Mouse (Mus musculus) 416B (cell line): ENCODE data around the gene Cda.
A peak's percentile ranks its signal among the peaks of the same experiment; 100 is the strongest.

ENCODE experiments used
- DNase-seq: peaks from one replicate; pipeline ENCODE4 v3.0.0; 2011; ENCODE audit warnings: low read depth

The Cda gene

DNA sequence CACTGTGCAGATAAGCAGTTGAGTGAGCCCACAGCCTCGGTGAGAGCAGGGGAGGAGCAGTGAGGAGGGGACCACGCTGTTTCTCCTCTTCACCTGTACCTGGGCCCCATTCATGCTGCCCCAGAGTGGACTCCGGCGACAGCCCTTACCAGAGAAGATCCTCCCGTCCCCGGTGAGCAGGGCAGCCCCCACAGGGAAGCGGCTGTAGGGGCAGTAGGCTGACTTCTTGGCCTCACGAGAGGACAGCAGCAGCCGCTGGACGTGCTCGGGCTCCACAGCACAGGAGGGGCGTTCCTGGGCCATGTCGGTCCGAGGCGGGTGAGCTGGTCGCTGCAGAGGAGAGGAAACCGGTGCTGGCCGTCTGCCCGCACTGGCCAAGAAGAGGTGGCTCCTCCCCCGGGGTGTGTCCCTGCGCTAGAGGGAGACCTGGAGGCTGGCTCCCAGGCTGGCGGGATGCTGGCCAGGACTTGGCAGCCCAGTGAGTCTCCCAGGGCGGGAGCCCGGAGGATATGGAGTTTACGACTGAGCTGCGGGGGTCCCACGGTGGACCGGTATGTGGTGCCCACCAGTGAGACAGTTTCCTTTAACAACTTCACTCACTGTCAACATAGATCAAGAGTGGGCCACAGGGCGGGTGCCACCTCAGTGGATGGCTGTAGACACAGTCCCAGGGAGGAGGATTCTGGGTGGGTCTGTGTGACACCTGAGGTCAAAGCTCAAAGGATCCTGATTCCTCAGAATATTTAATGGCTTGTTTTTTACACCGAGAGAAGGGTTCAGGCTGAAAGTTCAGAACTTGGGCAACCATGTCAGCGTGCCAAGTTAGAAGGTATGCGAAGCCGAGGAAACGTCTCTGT is at the start of gene Cda:
Cda (minus strand) TSS at position 352 of the 857 bp plus-strand sequence.
- peak; percentile 88 for DNase-seq

DNA sequence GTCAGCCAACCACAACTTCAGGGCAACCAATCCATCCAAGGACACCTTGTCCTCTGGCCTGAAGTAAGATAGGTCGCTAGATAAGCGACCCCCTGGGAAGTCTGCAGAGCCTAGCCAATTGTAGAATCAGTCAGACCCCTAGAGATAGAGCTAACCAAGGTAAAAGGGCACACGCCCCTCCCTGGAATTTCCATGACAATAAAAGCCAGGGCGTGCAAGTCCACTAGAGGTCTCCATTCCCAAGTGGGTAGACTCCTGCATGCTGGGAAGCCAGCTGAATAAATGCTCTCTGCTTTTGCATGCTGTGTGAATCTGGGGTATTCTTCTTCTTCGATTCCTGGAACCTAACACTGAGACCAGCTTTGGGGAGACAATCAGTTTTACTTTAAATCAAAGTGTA is 48.6 kb upstream of the Cda start:
- no peak for DNase-seq

DNA sequence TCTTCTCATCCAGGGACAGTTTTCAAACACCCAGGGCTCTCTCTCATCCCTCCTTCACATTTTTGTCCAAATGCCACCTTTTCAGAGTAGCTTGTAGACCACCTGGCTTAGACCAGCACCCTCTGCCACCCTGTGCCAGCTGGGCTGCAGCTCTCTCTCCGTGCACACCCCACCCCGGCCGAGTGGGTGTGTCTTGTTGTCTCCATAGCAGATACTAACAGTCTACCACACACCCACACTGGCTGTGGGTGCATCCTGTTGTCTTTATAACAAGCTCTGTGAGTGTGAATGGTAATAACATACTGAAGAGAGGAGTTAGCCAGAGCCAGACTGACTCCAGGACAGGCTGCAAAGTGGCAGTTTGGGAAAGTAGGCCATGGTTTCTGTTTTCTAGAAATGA is 48.2 kb upstream of the Cda start:
- no peak for DNase-seq

DNA sequence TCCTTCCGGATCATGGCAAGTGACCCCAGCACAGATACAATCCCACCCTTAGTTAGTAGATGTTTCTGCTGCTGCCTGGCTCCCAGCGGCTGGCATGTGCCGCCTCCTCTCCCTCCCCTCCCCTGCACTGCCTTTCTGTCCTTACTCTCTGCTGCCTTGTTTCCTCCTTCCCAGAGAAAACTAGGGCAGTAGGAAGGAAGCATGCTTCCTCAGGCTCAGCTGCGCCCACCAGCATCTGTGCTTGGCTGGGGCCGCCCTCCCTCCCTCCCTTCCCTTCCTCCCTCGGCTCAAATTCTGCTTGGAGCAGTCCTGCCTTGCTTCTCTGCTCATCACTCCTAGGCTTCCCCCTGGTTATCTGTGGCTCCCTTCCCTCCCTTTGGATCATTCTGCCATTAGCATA is 46.9 kb upstream of the Cda start:
- no peak for DNase-seq

DNA sequence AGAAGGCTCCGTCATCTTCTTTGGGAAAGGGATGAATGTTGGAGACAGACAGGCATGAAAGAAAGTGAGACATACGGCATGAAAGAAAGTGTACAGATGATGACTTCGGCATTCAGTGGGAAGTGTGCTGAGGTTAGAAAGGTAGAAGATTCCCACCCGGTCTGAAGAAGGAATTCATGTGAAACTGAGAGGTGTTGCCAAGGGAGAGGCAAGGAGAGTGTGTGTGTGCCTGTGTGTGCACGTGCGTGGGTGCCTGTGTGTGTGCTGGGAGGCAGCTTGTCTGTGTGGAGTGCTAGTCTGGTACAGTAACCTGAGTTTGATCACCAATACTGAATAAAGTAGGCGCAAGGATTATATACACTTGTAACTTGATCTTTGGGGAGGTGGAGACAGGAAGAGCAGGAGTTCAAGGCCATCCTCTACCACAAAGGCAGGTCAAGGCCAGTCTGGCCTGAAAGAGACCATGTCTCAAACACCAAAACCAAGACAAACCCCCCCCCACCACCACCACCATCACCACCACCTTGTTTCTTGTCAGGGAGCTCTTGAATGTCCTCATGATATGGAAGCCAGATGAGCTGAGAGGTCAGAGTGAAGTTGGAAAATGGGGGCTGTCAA is 43.8 kb upstream of the Cda start:
- DNase-seq = peak; percentile 38

DNA sequence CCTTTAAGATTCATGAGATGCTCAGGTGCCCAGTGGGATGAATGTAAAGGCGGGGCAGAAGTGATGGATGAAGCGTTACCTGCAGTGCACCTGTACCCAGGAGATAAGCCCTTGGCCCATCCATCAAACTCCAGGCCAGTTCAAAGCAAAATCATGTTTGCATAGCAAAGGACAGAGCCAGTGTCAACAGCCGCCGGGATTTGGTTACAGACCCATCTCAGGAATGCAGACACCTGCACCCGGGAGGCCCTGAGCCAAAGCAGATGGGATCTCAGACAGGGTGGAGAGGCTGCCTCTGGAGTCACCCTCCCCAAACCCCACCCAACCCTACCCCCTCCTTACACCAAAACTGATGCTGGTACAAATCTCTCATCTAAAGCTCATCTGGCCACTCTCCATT is 43.2 kb upstream of the Cda start:
- DNase-seq = no peak

DNA sequence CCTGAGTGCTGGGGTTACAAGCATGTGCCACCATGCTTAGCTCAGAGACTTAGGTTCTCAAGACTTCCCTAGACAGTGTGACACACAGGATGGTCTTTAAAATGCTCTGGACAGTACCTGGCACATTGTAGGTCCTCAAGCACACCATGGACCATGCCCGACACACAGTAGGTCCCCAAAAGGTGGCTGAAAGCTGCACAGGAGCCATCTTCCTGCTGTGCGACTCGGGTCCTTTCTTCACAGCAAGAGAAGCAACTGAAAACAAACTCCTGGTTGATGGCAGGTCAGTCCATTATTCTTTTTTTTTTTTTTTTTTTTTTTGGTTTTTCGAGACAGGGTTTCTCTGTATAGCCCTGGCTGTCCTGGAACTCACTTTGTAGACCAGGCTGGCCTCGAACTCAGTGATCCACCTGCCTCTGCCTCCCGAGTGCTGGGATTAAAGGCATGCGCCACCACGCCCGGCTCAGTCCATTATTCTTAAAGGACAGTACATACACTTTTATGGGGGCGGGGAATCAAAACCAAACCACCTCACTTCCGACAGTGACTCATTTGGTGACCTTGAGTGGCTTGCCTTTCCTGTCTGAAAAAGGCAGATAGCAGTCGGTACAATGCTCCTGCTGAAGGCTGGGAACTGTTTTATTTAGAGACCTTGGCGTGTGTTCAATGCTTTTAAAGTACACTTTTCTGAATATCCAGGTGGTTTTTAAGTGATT is 39.8 kb upstream of the Cda start:
- peak; percentile 98 for DNase-seq

DNA sequence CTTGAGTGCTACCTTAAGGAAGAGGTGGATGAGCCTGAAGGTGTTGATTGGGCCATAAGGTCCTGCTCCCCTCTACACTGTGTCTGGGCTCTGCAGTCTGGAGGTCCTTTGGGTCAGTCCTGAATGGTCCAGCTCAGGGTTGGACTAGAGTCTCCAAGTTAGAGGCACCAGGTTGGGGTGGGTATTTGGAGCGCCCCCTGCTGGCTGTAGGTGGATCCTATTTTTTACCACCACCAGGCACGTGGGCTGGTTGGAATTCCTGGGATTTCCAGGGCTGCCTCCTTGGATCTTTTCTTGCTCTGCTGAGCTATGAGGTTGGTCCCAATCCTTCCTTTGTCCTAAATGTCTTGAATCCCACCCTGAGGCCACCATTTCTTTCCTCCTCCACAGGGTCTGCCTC is 37.0 kb upstream of the Cda start:
- peak; percentile 46 for DNase-seq

DNA sequence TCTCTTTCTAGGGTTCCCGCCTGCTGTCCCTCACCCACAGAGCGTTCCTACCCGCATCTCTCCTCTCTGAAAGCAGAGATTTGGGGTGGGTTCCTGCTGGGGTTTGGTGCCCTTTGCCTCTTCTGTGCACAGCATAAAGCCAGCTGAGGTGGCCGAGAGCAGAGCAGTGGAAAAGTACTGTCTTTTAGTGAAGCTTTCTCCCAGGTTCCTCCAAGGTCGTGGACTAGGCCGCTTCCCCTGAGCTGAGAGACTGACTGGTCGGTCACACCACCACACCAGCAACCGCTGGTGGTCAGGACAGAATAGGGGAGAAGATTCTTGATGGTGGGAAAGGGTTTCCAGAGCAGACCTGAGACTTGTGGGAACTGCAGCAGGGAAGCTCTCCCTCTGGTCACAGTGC is 28.9 kb upstream of the Cda start:
- peak; percentile 19 for DNase-seq

DNA sequence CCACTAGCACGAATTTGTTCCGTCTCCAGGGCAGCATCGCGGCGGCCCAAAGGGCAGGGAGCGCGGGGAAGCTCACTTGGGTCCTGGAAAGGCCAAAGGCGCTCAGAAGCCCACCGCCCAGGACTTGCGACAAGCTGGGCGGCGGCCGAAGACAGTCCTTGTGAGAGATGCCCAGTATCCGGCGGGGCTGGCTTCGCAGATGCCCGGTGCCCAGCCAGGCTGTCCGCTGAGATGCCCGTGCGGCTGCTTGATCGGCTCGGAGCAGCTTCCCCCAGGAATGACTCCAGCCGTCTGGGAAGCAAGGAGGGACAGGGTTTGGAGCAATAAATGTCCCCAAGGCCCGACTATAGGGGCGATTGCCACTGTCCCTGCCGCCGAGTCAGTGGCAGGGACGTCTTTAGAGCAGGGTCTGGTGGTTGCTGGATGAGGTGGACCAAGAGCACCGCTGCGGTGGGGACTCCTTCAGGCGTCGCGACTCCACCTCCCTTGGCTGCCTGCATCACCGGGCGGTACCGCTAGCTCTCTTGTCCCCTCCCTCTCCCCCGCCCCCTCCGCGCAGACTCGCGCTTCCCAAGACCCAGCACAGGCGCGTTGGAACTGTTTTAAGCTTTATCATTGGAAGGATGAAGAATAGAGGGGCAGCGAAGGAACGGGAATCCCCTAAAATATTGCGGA is 28.3 kb upstream of the Cda start, which contains the start of gene Fam43b:
Fam43b (minus strand) TSS at position 558 of the 675 bp plus-strand sequence.
- peak; percentile 58 for DNase-seq

DNA sequence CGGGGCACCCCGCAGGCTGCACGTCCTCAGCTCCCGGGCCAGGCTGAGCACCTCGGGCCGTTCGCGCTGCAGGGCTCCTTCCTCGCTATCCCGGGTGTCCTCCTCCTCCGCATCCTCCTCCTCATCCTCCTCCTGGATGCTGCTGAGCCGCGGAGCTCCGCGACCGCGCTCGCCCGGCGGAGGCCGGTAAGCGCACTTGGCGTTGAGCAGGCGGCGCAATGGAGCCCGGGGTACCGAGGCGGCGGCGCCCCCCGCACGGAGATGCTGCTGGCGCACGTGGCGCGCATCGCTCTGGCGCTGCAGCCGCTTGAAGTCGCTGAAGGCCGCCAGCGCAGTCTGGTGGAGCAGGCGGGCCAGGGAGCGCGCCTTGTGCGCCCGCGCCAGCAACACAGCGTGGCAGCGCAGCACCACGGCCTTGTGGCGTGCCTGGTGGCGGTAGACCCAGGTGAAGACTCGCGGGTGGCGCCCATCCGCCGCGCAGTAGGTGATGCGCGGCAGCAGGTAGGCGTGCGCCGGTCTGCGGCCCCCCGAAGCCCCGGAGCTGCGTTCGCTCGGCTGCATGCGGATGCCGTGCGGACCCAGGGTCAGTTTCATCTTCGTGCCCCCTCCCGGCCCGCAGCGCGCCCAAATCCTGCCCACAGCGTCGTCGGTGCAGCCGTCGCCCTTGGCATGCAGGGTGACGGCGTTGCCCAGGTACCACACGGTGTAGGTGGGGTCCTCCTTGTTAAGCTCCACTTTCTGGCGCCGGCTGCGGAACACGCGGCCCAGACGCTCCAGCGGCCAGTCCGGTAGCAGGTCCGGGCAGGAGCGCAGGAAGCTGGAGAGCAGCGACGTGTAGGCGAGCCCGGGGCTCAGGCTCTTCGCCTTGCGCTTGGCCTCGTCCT is 27.5 kb upstream of the Cda start:
- no peak for DNase-seq

DNA sequence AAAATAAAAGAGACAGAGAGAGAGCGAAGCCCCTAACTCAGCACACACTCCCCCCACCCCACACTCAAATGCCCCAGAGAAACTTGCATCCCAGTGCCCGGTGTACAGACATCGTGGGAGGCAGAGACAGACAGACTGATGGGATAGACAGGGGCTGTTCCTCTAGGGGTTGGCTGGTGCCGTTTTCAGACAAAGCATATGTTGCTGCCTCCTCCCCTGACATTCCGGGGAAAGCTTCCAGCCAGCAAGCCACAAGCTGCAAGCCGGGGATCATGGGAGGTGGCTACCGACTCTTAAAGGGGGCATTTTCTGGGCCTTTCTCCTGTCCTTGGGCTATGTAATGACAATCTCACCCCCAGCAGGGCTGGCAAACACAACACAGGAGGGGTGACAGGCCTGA is 25.9 kb upstream of the Cda start:
- no peak for DNase-seq

DNA sequence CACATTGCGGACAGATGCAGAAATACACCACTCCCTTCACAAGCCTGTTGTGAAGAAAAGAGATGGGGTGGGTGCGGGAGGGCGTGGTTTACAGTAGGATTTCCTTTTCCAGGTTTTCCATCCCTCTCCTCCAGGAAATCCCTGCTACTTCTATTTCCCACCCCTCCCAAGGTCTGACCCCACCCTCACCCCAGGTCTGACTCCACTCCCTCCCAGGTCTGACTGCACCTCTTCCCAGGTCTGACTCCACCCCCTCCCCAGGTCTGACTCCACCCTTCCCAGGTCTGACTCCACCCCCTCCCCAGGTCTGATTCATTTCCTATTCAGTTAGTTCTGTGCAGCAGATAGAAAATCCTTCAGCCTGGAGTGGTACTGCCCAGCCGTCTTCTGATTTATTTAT is 16.0 kb upstream of the Cda start:
- peak; percentile 28 for DNase-seq

DNA sequence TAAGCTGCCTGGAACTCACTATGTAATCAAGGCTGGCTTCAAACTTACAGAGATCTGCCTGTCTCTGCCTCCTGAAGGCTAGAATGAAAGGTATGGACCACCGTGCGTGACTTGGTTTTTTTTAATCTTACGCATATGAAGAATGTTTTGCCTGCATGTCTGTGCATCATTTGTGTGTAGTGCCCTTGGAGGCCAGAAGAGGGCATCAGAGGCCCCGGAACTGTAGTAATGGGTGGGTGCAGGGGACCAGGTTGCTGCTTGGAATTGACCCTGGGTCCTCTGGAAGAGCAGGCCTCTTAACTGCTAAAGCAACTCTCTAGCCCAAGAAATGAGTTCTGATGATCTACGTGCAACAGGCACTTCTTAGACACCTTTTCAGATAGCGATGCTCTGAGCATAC is 14.7 kb upstream of the Cda start:
- peak; percentile 55 for DNase-seq

DNA sequence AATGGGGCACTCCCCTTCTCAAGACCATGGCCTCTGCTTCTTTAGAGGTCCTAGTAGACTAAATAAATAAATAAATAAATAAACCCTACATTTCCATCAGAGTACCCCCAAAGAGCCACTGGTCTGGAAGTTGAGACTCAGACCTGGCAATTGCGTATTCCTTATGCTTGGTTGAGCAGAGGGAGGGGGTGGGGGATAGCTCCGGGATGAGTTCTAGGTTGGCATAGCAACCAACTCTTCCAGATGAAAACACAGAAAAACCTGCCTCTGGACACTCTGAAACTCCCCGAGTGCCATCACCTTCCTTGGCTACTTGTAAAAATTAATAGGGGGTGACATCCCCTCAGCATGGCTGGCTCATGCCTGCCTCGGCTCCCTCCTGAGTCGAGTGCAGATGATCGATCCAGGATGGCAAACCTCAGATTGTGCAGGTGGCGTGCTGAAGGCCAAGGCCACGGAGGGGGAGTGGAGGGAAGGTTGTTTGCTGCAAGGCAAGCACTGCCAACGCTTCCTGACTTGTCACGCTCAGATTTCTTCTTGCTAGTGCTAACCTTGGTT is 12.4 kb upstream of the Cda start:
- no peak for DNase-seq

DNA sequence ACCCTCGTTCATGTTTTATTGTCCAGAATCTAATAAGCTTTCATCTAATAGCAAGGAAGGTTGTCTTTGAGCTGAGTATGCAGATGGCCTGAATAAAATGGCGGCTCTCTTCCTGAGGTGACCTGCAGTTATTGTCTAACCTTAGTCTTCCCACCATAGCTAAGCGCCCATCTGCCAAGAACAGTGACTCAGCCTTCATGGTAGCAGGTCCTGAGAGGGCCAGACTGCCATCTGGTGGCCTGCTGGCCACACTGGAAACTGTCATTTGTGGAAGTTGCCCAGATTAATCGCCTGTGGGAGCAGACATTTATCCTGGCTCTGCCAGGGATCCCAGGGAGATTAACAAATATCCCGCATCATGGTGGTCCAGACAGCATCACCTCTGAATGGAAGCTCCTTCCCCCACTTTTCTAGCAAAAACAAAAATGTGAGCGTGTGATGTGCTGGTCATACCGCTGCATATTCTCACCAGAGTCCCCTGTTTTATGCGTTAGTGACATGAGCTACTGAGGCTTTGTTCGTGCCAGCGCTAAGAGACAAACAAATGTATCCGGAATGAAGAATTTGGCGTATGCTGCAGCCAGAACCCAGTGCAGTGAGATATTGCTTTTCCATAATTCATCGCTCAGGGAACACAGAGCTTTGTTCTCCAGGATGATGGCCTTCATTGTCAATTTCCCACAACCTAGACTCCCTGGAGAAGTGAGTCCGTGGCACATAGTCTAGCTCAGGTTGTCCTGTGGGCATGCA is 11.5 kb upstream of the Cda start:
- peak; percentile 88 for DNase-seq

DNA sequence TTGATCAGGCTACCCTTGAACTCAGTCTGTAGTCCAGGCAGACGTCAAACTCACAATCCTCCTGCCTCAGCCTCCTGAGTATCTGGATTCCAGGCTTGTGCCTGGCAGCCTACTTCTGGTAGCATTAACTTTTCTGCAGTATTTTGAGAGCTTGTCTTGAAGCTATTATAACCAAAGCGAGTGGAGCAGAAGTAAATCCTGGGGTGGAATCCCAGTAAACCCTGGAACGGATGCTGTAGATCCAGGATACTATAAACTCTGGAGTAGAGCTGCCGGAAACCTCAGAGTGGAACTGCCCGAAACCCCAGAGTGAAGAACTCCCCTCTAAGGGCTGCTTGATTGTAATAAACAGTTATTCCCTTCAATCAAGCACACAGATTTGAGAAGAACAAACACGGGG is 9.7 kb upstream of the Cda start:
- peak; percentile 45 for DNase-seq

DNA sequence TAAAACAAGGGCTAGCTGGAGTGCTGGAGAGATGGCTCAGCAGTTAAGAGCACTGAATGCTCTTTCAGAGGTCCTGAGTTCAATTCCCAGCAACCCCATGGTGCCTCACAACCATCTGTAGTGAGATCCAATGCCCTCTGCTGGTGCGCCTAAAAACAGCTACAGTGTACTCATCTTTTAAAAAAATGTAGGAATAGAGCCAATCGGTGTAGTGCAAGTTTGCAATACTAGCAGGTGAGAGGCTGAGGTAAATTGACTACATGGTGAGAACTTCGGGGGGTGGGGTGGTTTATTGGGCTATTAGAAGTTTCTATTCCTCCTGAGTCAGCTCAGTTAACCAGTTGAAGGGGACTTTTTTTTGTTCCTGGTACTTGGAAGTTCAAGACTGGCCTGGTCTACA is 7.3 kb upstream of the Cda start:
- no peak for DNase-seq

DNA sequence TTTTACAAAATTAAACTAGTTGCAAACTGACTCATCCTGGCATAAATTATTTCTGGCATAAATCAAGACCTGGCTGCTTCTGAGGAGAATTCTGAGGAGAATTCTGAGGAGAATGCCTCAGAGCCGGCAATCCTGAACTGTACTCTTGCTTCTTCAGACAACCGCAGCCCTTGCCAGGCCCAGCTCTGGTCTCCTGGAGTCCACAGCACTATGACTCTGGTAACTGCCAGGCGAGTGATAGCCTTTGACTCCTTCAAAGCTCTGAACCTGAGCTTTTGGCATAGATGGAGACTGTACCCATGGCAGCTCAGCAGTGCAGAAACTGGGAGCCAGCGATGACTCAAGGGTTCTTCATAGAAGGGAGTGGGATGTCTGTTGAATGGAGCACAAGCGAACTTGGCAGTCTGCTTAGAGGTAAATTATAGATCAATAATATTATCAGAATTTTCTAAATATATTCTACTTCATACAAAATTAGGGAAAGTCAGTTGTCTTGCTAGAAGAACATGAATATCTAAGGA is 3.3 kb upstream of the Cda start:
- DNase-seq = no peak
